Mouse (Mus musculus) T-cell, adult 2 months (primary cell): ENCODE results near the gene Armc5.

ENCODE experiments used
- DNase-seq: peaks from one replicate; pipeline ENCODE4 v3.0.0; 2022; ENCODE audit warnings: low spot score

The Armc5 gene

DNA sequence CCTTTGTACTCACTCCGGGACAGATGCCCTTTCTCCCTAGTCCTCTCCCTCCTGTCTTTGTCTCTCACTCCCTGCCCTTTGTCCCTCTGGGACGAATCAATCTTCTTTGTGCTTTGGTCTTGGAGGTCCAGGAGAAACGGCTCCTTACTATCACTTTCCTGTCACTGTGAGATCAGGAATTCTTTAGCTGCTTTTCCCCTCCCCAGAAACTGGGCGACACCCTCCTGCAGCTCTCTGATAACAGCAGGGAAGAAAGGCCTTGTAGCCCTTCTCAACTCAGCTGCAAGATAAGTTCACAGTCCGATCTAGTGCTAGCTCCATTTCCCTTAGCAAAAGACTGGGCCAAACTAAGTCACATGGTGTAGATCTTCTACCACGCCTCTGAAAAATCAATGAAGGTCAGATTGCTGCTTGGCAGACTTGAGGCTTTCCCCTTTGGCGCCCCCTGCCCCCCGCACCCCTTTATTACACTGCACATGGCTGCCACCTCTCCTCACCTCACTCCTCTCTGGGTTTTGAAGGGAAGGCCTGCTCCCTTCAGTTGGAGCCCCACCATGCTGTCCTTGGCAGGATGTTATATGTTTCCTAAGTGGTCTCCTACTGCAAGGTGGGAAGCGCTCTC is 51.9 kb downstream of the Armc5 start:
- DNase-seq: no peak
